Mouse (Mus musculus) spleen, adult 2 months (tissue): ENCODE measurements around the gene Xkr8. TPM values are rescaled to one million over a fixed set of nuclear protein-coding genes. Genes with fewer than 3 reads are reported as not detected.

ENCODE experiments used
- DNase-seq, 2 experiments: peaks; one replicate each; pipeline versions ENCODE4 v3.0.0 to v3.0.0-alpha.2; 2012 to 2021; ENCODE audit warnings: low spot score in 2 of 2, low read depth in 1 of 2
- H3K27ac ChIP-seq: fragments of 200-500 bp; 2 replicates; pipeline ENCODE4 v1.5.1; 2012; ENCODE audit warnings: low read length, inconsistent platforms; ENCODE audit not compliant: insufficient read depth
- H3K27me3 ChIP-seq: fragments of 200-500 bp; 2 replicates; pipeline ENCODE4 v1.6.1; 2012; ENCODE audit warnings: mild to moderate bottlenecking, moderate library complexity, low read length, inconsistent platforms; ENCODE audit not compliant: control insufficient read depth, insufficient read depth
- H3K36me3 ChIP-seq: fragments of 200-500 bp; 2 replicates; pipeline ENCODE4 v1.6.1; 2012; ENCODE audit warnings: mild to moderate bottlenecking, low read length, inconsistent platforms; ENCODE audit not compliant: control insufficient read depth, insufficient read depth
- H3K4me1 ChIP-seq: fragments of 200-500 bp; 2 replicates; pipeline ENCODE4 v1.6.1; 2011; ENCODE audit warnings: inconsistent platforms; ENCODE audit not compliant: control insufficient read depth, insufficient read depth, insufficient read length
- H3K4me3 ChIP-seq: fragments of 200-500 bp; 2 replicates; pipeline ENCODE4 v1.5.1; 2011; ENCODE audit warnings: mild to moderate bottlenecking, inconsistent platforms; ENCODE audit not compliant: insufficient read depth, insufficient read length; ENCODE audit errors: extremely low read depth
- CTCF ChIP-seq: fragments of 200-500 bp; IDR thresholded peaks from 2 replicates; pipeline ENCODE4 v1.5.1; 2011; ENCODE audit warnings: mild to moderate bottlenecking, inconsistent platforms; ENCODE audit not compliant: insufficient read depth, insufficient read length, insufficient replicate concordance; ENCODE audit errors: extremely low read depth
- POLR2A ChIP-seq: fragments of 200-500 bp; IDR thresholded peaks from 2 replicates; pipeline ENCODE4 v1.6.1; 2011; ENCODE audit warnings: low read depth, low read length, inconsistent platforms
- WGBS: fragments of 180-500 bp; shearing (Covaris S2); methylation state at CpG from one replicate; pipeline ENCODE4 v1.1.7; 2018; 5-methylcytosine and 5-hydroxymethylcytosine counted together
- polyA plus RNA-seq: library from polyadenylated mRNA; depleted of rRNA; stranded (reverse); fragments of >200 nt; gene quantifications from 2 replicates; pipeline ENCODE4 v1.2.3, GENCODE M21; 2012

Xkr8 gene
- polyA plus RNA-seq, 1 experiment = 3.4 TPM

DNA sequence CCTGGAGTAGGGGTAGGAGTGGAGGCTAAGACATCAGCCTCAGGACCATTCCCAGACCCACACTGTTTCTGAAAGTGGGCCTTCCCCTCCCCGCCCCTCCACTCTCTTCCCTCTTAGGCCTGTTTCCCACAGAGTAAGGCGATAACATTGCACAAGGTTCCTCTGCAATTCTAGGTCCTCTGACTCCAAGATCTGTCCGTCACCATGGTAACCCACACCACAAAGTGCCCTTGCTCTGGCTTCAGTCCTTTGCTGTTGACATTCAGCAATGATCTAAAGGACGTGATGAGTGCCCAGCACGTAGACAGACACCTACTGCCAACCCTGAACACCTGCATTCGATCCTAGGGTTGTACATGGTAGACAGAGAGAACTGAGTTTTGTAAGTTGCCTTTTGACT lies 20.6 kb upstream of the Xkr8 start:
- DNase-seq = no peak
- 65% methylated on average over 6 of the region's 6 CpGs for WGBS
- no peak for TF ChIP-seq POLR2A
- no peak for TF ChIP-seq CTCF
- Histone ChIP-seq H3K27me3 (peaks cover 12% of the 10 kb centered on the region), H3K27ac (no peak overlapping the region), H3K4me1 (peaks cover 6% of the 10 kb centered on the region; the same call in 1 of the 2 replicates), H3K4me3 (no peak overlapping the region), H3K36me3 (no peaks in the 10 kb centered on the region)

DNA sequence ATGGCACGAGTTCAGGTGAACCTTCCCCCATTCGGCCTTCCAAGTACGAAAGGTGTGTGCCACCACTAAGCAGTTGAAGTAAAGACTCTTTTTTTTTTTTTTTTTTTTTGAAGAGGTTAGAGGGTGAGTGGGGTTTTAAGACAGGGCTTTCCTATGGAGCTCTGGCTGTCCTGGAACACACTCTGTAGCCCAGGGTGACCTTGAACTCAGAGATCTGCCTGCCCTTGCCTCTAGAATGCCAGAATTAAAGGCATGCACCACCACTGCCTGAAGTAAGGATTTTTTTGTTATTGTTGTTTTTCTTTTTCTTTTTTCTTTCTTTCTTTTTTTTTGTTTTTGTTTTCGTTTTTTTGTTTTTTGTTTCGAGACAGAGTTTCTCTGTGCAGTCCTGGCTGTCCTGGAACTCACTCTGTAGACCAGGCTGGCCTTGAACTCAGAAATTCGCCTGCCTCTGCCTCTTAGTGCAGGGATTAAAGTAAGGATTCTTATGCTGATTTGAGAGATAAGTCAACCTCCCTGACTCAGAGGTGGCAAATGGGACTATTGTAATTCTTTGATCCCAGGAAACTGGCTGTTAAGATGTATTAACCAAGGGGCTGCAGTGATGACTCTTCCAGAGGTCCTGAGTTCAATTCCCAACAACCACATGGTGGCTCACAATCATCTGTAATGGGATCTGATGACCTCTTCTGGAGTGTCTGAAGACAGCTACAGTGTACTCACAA lies 17.1 kb upstream of the Xkr8 start:
- DNase-seq = no peak
- Histone ChIP-seq H3K4me3 (no peak overlapping the region), H3K27ac (no peak overlapping the region), H3K27me3 (no peaks in the 10 kb centered on the region), H3K36me3 (no peaks in the 10 kb centered on the region), H3K4me1 (peaks cover 12% of the 10 kb centered on the region; the same call in 1 of the 2 replicates)
- TF ChIP-seq CTCF (no peak), POLR2A (no peak)
- WGBS = 78% methylated on average over 6 of the region's 6 CpGs

DNA sequence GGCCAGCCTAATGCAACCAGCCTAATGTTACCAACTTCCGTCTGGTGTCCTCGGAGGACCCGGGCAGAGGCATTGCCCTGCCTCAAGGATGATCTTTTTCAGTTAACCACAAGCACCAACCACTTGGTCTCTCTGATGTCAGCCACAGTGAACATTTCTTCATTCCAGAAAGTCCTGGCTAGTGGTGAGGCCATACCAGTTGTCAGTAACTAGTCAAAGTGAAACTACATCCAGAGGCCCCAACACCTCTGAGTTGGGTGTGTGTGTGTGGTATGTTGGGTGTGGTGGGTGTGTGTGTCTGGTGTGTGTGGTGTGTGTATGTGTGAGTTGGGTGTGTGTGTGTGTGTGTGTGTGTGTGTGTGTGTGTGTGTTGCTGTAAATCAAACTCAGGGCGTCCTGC lies 16.4 kb upstream of the Xkr8 start:
- no peak for DNase-seq
- no peak overlapping the region for H3K4me3 ChIP-seq
- H3K27me3 ChIP-seq = no peaks in the 10 kb centered on the region
- H3K27ac ChIP-seq = no peak overlapping the region
- 81% methylated on average over 4 of the region's 4 CpGs for WGBS
- peaks cover 12% of the 10 kb centered on the region; the same call in 1 of the 2 replicates for H3K4me1 ChIP-seq
- H3K36me3 ChIP-seq = no peaks in the 10 kb centered on the region
- TF ChIP-seq POLR2A (no peak), CTCF (no peak)

DNA sequence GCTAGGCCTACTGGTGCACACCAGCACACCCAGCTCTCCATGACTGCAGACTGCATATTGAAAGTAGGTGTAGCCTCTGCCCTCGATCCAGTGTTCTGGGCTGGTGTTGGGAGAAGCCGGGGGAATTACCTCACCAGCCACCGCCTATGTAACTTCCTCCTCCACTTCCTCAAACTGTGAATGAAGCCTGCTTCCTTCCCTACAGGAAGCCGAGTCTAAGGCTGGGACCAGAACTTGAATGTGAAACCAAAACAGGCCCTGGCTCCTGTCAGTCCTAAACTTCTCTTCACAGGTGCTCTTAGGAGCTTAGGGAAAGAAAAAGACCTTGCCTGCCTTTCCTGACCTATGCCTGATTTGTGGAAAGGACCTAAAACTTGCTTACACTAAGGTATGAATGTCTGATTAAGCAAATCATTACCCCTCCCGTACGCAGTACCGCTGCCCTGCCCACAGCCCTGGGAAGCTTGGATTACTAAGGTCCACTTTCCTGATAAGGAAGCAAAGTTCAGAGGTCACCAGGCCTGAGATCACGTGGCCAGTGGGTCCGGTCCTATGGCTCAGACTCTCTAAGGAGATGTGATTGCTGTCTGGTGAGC lies 15.4 kb upstream of the Xkr8 start:
- peak overlapping the region; percentile 50; the same call in 1 of the 2 replicates for H3K4me3 ChIP-seq
- peak; percentile 51 to 54 for DNase-seq
- no peaks in the 10 kb centered on the region for H3K36me3 ChIP-seq
- TF ChIP-seq CTCF = no peak
- no peak; the same call in 1 of the 2 replicates for TF ChIP-seq POLR2A
- no peaks in the 10 kb centered on the region for H3K27me3 ChIP-seq
- peaks cover 12% of the 10 kb centered on the region; the same call in 1 of the 2 replicates for H3K4me1 ChIP-seq
- H3K27ac ChIP-seq = peak overlapping the region; percentile 74
- 16% methylated on average over 9 of the region's 9 CpGs for whole genome bisulfite sequencing

DNA sequence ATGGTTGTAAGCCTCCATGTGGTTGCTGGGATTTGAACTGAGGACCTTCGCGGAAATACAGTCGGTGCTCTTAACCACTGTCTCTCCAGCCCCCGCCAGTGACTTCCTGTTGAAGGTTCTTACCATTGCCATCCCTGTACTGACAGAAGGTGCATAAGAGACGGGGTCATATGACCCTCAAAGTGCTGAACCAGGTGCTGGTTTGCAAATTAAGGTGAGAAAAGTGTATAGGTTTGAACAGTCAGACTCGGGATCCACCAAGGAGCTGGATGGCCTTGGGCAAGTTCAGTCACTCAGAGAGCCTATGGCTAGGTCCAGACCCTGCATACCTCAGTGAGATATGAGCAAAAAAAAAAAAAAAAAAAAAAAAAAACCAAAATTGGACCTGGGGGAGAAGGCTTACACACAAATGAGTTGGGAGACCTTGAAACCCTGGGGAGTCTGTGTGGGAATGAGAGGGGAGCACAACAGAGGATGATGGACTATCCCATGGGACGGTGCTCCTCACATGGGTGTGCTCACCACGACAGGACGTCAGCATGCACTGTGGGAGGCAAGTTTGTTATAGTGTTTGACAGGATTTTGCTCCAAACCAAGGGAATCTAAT lies 14.7 kb upstream of the Xkr8 start:
- peaks cover 12% of the 10 kb centered on the region; the same call in 1 of the 2 replicates for H3K4me1 ChIP-seq
- WGBS = 63% methylated on average over 9 of the region's 9 CpGs
- no peaks in the 10 kb centered on the region for H3K36me3 ChIP-seq
- TF ChIP-seq CTCF (no peak), POLR2A (no peak)
- no peak overlapping the region for H3K4me3 ChIP-seq
- no peak for DNase-seq
- peak overlapping the region; percentile 74 for H3K27ac ChIP-seq
- H3K27me3 ChIP-seq = no peaks in the 10 kb centered on the region

DNA sequence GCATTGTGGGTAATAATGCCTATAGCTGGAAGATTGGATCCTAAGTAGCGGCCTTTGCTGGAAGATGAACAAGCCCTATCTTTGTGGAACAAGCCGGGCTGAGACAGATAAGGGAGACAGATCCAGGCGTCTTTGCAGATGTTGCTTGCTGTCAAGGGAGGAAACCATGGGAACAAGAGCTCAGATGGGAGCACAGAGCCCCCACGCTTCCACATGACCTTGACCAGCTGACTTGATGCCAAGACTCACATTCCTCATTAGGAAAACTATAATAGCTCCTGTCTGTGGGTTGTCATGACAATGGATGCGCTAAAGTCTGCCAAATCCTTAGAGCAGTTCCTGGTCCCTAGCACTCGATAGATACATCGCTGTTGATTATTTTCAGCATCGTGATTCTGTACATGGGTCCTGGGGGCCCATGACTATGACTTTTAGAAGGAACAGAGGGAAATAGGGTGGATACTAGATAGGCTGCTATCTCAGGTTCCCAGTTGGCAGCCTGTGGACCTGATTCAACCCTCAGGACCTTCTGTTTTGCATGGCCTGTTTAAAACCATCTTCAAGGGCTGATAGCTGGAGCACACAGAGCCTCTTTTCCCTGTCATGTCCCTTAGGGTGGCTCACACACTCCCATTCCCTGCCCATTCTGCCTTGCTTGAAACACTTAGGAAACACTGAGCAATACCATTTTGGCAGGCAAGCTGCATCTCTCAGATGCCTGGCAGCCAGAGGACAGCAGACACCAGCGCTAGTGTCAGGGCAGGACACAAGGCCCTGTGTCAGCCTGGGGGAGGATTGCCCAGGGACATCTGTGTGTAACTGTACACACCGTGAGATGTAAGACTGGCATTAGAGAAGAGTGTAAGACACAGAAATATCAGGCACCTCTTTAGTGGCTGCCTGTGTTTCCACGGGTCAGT lies 11.9 kb upstream of the Xkr8 start:
- Histone ChIP-seq H3K27ac (no peak overlapping the region), H3K4me1 (peaks cover 12% of the 10 kb centered on the region; the same call in 1 of the 2 replicates), H3K27me3 (no peaks in the 10 kb centered on the region), H3K4me3 (no peak overlapping the region), H3K36me3 (no peaks in the 10 kb centered on the region)
- no peak for DNase-seq
- no peak for TF ChIP-seq POLR2A
- no peak for TF ChIP-seq CTCF
- 82% methylated on average over 11 of the region's 11 CpGs for WGBS
